Mouse (Mus musculus) embryonic fibroblast, embryonic 13.5 days (primary cell): Measurements from ENCODE around the gene Ropn1l. TPM values are rescaled to one million over a fixed set of nuclear protein-coding genes. Genes with fewer than 3 reads are reported as not detected.

Source experiments
- H3K27ac ChIP-seq: 2 replicates; pipeline ENCODE4 v1.5.1; 2012; ENCODE audit warnings: low read length, control low read depth, inconsistent platforms; ENCODE audit not compliant: insufficient read depth
- H3K4me1 ChIP-seq: 2 replicates; pipeline ENCODE4 v1.6.1; 2011; ENCODE audit warnings: low read length; ENCODE audit not compliant: control insufficient read depth, insufficient read depth
- H3K4me3 ChIP-seq: 2 replicates; pipeline ENCODE4 v1.5.1; 2011; ENCODE audit warnings: mild to moderate bottlenecking, control low read depth, low read length; ENCODE audit not compliant: insufficient read depth
- CTCF ChIP-seq: IDR thresholded peaks from 2 replicates; pipeline ENCODE4 v1.5.1; 2011; ENCODE audit warnings: mild to moderate bottlenecking, control low read depth, low read length, moderate library complexity, borderline replicate concordance; ENCODE audit not compliant: insufficient read depth
- POLR2A ChIP-seq: IDR thresholded peaks from 2 replicates; pipeline ENCODE4 v1.6.1; 2011; ENCODE audit warnings: low read depth, mild to moderate bottlenecking, control low read depth, low read length, moderate library complexity
- polyA plus RNA-seq: library from polyadenylated mRNA; stranded (reverse); fragments of >200 nt; gene quantifications from 2 replicates; pipeline ENCODE4 v1.2.4, GENCODE M21; 2011; ENCODE audit warnings: low read depth; ENCODE audit not compliant: missing spikeins, insufficient read length

Ropn1l gene
- polyA plus RNA-seq, 1 experiment, result 1.8 TPM

DNA sequence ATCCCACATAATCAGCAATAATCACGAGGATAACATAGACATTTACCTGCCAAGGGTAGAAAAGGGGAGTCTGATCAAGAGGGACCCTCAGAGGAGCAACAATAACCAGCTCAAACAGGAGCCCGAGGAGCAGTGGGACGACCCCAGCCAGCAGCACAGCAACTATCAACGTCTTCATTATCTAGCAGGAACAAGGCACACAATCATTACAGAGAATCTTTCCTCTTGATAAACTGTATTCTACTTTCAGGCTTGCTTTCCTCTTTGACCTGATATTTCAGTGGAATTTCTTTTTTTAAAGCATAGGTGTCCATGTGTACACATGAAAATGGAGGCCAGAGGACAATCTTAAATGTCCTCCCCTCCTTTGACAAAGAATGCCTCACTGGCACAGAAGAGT is 16.0 kb upstream of the Ropn1l start:
- Histone ChIP-seq H3K4me3 (no peak overlapping the region), H3K4me1 (peaks cover 5% of the 10 kb centered on the region), H3K27ac (no peak overlapping the region)
- no peak for TF ChIP-seq CTCF

DNA sequence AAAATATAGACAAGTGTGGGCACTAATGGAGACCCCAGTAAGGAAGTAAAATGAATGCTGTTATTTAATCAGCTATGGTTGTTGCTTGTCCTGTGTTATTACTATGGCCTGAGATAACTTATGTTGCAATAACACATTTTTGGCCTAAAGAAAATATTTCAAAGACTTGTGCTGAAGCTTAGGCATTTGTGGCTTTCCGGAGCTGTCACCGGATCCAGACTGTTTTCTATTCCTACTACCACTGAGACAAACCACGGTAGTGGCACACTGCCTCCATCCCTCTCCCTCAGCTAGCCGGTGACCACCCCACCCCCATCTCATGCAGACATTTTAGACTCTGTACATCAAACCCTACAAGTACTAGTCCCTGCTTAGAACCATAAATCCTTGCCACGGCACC is 15.3 kb upstream of the Ropn1l start:
- Histone ChIP-seq H3K4me3 (no peak overlapping the region), H3K4me1 (peaks cover 4% of the 10 kb centered on the region), H3K27ac (no peak overlapping the region)
- no peak for TF ChIP-seq POLR2A
- no peak for TF ChIP-seq CTCF

DNA sequence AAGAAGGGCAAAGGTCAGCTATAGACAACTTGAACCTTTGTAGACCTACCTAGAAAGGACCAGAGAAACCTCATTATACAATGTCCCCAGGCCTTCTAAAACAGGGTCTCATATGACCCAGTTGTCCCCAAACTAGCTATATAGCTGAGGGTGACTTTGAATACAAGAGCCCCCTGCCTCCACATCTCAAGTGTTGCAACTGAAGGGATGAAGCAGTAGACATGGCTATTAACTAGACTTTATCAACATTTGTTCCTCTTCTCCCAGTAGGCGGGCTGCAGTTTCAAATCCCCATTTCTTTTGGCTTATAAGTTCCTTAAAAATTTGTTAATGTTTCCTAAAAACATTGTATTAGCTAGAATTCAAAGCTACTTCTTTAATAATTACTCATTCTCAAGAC is 13.2 kb upstream of the Ropn1l start:
- Histone ChIP-seq H3K4me1 (no peaks in the 10 kb centered on the region), H3K4me3 (no peak overlapping the region), H3K27ac (no peak overlapping the region)
- TF ChIP-seq POLR2A, result no peak
- TF ChIP-seq CTCF, result no peak

DNA sequence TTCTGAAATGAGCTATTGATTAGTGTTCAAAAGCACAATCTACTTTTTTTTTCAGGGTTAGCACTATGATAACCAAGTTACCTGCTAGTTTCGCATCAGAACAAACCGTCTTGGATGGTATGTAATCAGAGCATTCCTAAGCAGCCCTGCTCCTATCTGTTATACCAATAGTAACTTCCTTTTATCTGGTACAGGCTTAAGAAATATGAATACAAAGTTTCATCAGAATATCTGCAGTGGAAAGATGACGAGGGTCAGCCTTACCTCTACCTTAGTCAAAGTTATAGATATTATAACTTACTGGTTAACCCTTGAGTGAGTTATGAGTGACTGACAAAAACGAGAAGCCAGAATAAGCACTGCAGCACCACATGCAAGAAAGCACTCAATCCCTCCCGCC is 12.8 kb upstream of the Ropn1l start:
- no peak overlapping the region for H3K4me3 ChIP-seq

DNA sequence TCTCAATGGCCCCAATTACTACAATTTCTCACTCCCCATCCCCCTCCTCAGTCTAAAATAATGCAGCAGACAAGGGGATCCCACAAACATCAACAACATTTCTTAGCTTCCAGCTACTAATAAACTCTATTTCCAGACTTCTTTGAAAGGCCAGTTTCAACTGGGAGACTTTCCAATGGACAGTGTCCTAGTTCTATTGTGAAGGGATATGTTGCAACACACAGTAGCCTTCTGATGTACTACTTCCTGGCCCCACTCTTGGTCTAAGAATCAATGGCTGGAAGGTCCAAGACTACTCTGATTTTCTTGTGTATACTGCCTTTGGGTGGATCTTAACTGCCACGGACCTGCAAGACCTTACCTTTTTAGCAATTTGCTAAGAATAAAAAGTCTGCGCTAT is 12.3 kb upstream of the Ropn1l start:
- no peak for TF ChIP-seq CTCF
- no peak for TF ChIP-seq POLR2A
- Histone ChIP-seq H3K4me3 (no peak overlapping the region), H3K27ac (no peak overlapping the region), H3K4me1 (no peaks in the 10 kb centered on the region)

More for the DNA sequence above, 12.8 kb upstream of the Ropn1l start:
- no peaks in the 10 kb centered on the region for H3K4me1 ChIP-seq
- no peak overlapping the region for H3K27ac ChIP-seq
- TF ChIP-seq CTCF (no peak), POLR2A (no peak)

DNA sequence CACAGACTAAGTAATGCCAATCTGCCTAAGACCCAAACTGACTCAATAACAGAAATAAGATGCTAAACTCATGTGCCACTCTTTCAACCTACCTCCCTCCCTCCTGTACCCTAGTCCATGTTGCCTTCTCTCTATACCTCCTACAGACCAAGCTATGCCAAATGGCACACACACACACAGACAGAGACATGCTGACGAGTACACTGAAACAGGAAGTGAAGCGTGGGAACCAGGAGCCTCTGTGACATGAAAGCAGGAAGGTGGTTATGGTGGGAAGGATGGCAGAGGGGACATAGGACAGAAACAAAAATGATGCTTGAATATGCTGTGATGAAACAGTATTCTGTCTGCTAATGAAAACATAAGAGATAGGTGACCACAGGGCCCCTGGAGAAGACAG is 7.0 kb upstream of the Ropn1l start:
- H3K27ac ChIP-seq, result no peak overlapping the region
- H3K4me3 ChIP-seq, result no peak overlapping the region
- TF ChIP-seq POLR2A (no peak), CTCF (no peak)
- H3K4me1 ChIP-seq, result no peaks in the 10 kb centered on the region

DNA sequence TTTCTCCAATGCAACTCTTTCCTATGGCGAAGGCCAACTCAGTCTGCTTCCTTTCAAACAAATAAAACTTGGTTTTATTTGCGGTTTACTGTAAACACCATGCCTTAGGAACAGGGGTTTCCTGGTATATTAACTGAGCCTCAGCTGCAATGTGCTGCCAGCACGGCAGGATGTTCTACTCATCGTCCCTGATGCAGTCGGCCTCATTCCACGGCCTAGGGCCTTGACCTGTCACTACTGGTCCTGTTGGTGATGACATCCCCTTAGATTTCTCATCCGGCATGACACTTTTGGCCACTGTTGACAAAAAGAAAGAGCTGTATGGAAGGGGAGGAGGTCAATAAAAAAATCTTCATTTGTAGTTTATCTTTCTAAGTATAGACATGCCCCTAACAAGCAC is 4.5 kb upstream of the Ropn1l start:
- Histone ChIP-seq H3K27ac (no peak overlapping the region), H3K4me3 (no peak overlapping the region), H3K4me1 (no peaks in the 10 kb centered on the region)
- no peak for TF ChIP-seq CTCF
- no peak for TF ChIP-seq POLR2A

DNA sequence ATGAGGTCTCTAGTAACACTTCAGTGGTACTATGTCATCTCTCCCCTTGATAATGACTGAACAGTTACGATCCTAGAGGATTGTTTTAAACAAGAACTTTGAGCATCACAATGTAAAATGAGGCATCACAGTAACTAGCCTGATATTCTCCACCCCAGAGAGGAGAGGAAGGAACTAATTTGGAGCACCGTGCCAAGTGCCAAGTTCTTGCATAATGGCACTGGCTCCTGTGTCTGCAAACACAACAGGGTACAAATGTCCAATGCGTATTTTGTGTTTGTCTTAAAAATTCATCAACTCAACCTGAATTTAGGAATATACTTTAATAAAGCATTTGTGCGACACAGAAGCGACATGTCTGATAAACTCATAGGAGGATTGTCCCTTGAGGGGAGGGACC is 2.8 kb upstream of the Ropn1l start:
- H3K27ac ChIP-seq, result no peak overlapping the region
- TF ChIP-seq POLR2A (no peak), CTCF (no peak)
- H3K4me3 ChIP-seq, result no peak overlapping the region

DNA sequence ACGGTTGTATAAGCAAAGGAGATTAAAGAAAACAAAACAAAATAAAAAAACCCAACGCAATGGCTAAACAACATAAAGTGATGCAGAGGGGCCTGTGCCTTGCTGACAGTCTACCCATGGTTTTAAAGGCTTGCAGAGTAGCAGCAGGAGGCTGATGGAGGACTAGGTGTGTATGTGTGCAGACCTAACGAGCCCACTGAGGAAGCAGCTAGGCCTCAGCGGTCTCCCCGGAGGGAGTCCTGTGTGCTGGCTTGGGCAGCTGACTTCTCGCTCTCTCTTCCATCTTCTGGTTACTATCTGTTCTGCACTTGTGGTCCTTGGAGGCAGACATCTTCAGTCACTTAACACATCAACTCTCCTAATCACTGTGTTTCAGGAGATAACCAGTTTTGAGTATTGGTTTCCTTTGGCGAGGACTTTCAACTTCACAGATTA is 1.3 kb upstream of the Ropn1l start:
- no peak overlapping the region for H3K27ac ChIP-seq
- TF ChIP-seq CTCF (no peak), POLR2A (no peak)

More for the DNA sequence above, 2.8 kb upstream of the Ropn1l start:
- peaks cover 3% of the 10 kb centered on the region; the same call in 1 of the 2 replicates for H3K4me1 ChIP-seq

DNA sequence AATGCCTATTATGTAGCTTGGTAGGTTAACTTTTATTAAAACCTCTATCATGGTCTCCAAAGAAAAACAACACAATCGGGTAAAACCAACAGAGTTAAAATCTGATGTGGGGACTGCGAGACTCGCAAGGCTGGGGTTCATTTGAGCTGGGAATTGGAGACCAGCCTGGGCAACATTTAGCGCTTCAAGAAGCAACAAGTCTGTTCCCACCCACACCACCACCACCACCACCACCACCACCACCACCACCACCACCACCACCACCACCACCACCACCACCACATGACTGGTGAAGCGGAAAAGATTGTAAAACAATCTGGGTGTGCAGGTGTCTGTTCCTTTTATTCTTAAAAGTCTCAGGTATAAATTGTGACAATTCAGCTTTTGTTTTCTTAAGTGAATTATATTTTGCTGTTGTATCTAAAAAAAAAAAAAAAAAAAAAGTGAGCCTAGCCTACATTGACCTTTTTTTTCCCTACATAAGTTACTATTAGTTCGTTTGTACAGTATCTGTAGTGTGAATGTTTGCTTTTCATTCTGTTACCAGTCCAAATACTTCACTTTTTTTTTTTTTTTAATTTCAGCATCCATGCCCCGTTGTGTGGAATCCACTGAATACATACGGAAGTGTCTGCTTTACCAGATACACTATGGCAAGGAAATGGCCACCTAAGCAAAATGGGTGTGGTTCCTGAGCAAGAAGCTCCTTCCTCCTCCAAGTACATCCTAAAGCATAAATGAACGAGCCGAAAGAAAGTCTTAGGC is 741 bp upstream of the Ropn1l start:
- no peak overlapping the region for H3K27ac ChIP-seq
- TF ChIP-seq CTCF, result no peak
- TF ChIP-seq POLR2A, result no peak

More for the DNA sequence above, 1.3 kb upstream of the Ropn1l start:
- Histone ChIP-seq H3K4me1 (peaks cover 3% of the 10 kb centered on the region; the same call in 1 of the 2 replicates), H3K4me3 (no peak overlapping the region)

More for the DNA sequence above, 741 bp upstream of the Ropn1l start:
- Histone ChIP-seq H3K4me3 (no peak overlapping the region), H3K4me1 (peaks cover 3% of the 10 kb centered on the region; the same call in 1 of the 2 replicates)
